ENCODE assay signal across 15 mouse cellular contexts in the genomic region with DNA sequence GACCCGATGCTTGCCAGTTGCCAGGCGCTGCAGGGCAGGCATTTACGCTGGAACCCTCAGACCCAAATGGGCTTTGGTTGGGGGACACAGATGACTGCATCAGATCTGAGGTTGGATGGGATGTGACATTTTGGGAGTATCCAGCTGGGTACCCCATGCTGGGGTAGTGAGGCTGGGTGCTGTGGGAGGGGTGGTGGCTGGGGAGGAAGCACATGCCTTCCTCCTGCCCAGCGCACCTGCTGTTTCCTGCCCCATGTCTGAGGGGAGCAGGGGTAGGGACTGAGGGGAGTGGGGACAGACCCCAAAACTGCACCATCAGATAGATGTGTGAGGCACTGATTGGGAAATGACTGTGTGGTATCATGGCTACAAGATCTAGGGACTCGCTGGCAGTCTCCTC. TPM values are rescaled to one million over a fixed set of nuclear protein-coding genes. Genes with fewer than 3 reads are reported as not detected.
A peak's percentile ranks its signal among the peaks of the same experiment; 100 is the strongest.
DNase-seq lines count a peak whose midpoint lies in the region; ATAC-seq and TF ChIP-seq lines count a peak whose summit lies in the region.
"Had no signal": no experiment of that assay in that cellular context is flagged by ENCODE, and none has a peak within 500 bp of the region (broad histone marks: within the 10 kb centered on the region; RNA-seq: fewer than 3 reads in every experiment).

No protein-coding gene starts in this region.

- H3K36me3 ChIP-seq in embryonic facial prominence, embryonic 12.5 days = peaks cover 16% of the 10 kb centered on the region
- H3K36me3 ChIP-seq in embryonic facial prominence, embryonic 10.5 days (replicated peaks) = peaks cover 17% of the 10 kb centered on the region
- peaks cover 8% of the 10 kb centered on the region; the same call in 1 of the 2 replicates for H3K36me3 ChIP-seq in midbrain, embryonic 10.5 days
- peaks cover 22% of the 10 kb centered on the region for H3K36me3 ChIP-seq in midbrain, postnatal 0 days (ENCODE audit: insufficient read depth, low read length)
- H3K36me3 ChIP-seq in embryonic facial prominence, embryonic 15.5 days = peaks cover 38% of the 10 kb centered on the region
- H3K36me3 ChIP-seq in limb, embryonic 13.5 days = peaks cover 39% of the 10 kb centered on the region

- no peak overlapping the region for H3K9ac ChIP-seq in embryonic facial prominence, embryonic 12.5 days
- no peak overlapping the region for H3K9ac ChIP-seq in midbrain, postnatal 0 days (replicated peaks; ENCODE audit: low read length, poor library complexity, severe bottlenecking)
- H3K9ac ChIP-seq in embryonic facial prominence, embryonic 15.5 days = no peak overlapping the region
- H3K9ac ChIP-seq in limb, embryonic 13.5 days = peak overlapping the region; percentile 55
- H3K9ac ChIP-seq: lung, embryonic 15.5 days had no signal

- H3K4me3 ChIP-seq in embryonic facial prominence, embryonic 12.5 days = no peak overlapping the region
- no peak overlapping the region for H3K4me3 ChIP-seq in embryonic facial prominence, embryonic 10.5 days
- no peak overlapping the region for H3K4me3 ChIP-seq in midbrain, embryonic 10.5 days
- no peak overlapping the region for H3K4me3 ChIP-seq in midbrain, postnatal 0 days (ENCODE audit: low read depth, low read length)
- no peak overlapping the region for H3K4me3 ChIP-seq in embryonic facial prominence, embryonic 15.5 days (replicated peaks)
- no peak overlapping the region for H3K4me3 ChIP-seq in limb, embryonic 13.5 days
- H3K4me3 ChIP-seq in left cerebral cortex, adult 2 months = no peak overlapping the region
- H3K4me3 ChIP-seq: lung, embryonic 15.5 days had no signal

- no peak for TF ChIP-seq CTCF in midbrain, postnatal 0 days (IDR thresholded peaks at IDR 0.05)
- no peak for TF ChIP-seq CTCF in left cerebral cortex, adult 2 months (IDR thresholded peaks at IDR 0.05)

- WGBS in embryonic facial prominence, embryonic 12.5 days = 70% methylated on average over 5 of the region's 5 CpGs
- 59% methylated on average over 5 of the region's 5 CpGs for WGBS in embryonic facial prominence, embryonic 10.5 days
- WGBS in midbrain, embryonic 10.5 days = 61% methylated on average over 5 of the region's 5 CpGs
- 48% methylated on average over 5 of the region's 5 CpGs for WGBS in midbrain, postnatal 0 days
- 68% methylated on average over 5 of the region's 5 CpGs for WGBS in embryonic facial prominence, embryonic 15.5 days
- WGBS in limb, embryonic 13.5 days = 75% methylated on average over 5 of the region's 5 CpGs

- no peak overlapping the region for H3K4me2 ChIP-seq in embryonic facial prominence, embryonic 12.5 days (replicated peaks)
- H3K4me2 ChIP-seq in midbrain, postnatal 0 days (ENCODE audit: low read depth, low read length, poor library complexity, severe bottlenecking) = no peak overlapping the region
- H3K4me2 ChIP-seq in embryonic facial prominence, embryonic 15.5 days (replicated peaks) = no peak overlapping the region
- no peak overlapping the region for H3K4me2 ChIP-seq in limb, embryonic 13.5 days (replicated peaks)
- H3K4me2 ChIP-seq: lung, embryonic 15.5 days had no signal

- no peaks in the 10 kb centered on the region for H3K9me3 ChIP-seq in embryonic facial prominence, embryonic 12.5 days
- H3K9me3 ChIP-seq in embryonic facial prominence, embryonic 10.5 days = no peaks in the 10 kb centered on the region
- H3K9me3 ChIP-seq in midbrain, embryonic 10.5 days (replicated peaks) = no peaks in the 10 kb centered on the region
- H3K9me3 ChIP-seq in midbrain, postnatal 0 days (ENCODE audit: low read length) = no peaks in the 10 kb centered on the region
- no peaks in the 10 kb centered on the region for H3K9me3 ChIP-seq in embryonic facial prominence, embryonic 15.5 days (replicated peaks)
- H3K9me3 ChIP-seq in limb, embryonic 13.5 days = no peaks in the 10 kb centered on the region
- H3K9me3 ChIP-seq: lung, embryonic 15.5 days had no signal

- H3K4me1 ChIP-seq in embryonic facial prominence, embryonic 12.5 days = peaks cover 26% of the 10 kb centered on the region
- peaks cover 54% of the 10 kb centered on the region for H3K4me1 ChIP-seq in embryonic facial prominence, embryonic 10.5 days
- H3K4me1 ChIP-seq in midbrain, embryonic 10.5 days = peaks cover 66% of the 10 kb centered on the region
- no peaks in the 10 kb centered on the region for H3K4me1 ChIP-seq in midbrain, postnatal 0 days (ENCODE audit: insufficient read depth, low read length)
- H3K4me1 ChIP-seq in embryonic facial prominence, embryonic 15.5 days = peaks cover 48% of the 10 kb centered on the region
- peaks cover 43% of the 10 kb centered on the region for H3K4me1 ChIP-seq in limb, embryonic 13.5 days

- no peak for DNase-seq in embryonic facial prominence, embryonic 10.5 days (ENCODE audit: low spot score)
- DNase-seq in midbrain, embryonic 10.5 days (ENCODE audit: low spot score) = no peak
- DNase-seq in midbrain, postnatal 0 days (ENCODE audit: low spot score) = no peak
- DNase-seq in retina, embryonic 14.5 days (ENCODE audit: low spot score) = no peak
- DNase-seq in left cerebral cortex, adult 2 months (ENCODE audit: extremely low spot score in 1 of 2, low spot score in 2 of 2) = no peak
- DNase-seq: adrenal gland, adult 8-10 months; cerebellum, postnatal 36 days; heart, adult 18-20 months; kidney, adult 9 months; liver had no signal

- 0 out of 2 replicates have a peak overlapping the region, but pooled peaks have one; percentile 30 for H3K27ac ChIP-seq in embryonic facial prominence, embryonic 12.5 days
- no peak overlapping the region for H3K27ac ChIP-seq in embryonic facial prominence, embryonic 10.5 days (replicated peaks)
- peak overlapping the region; percentile 52 for H3K27ac ChIP-seq in midbrain, embryonic 10.5 days (replicated peaks)
- H3K27ac ChIP-seq in midbrain, postnatal 0 days (ENCODE audit: low read depth, low read length) = no peak overlapping the region
- H3K27ac ChIP-seq in embryonic facial prominence, embryonic 15.5 days (replicated peaks) = peak overlapping the region; percentile 7; the same call in 1 of the 2 replicates
- no peak overlapping the region; the same call in 1 of the 2 replicates for H3K27ac ChIP-seq in limb, embryonic 13.5 days
- no peak overlapping the region for H3K27ac ChIP-seq in left cerebral cortex, adult 2 months
- H3K27ac ChIP-seq: lung, embryonic 15.5 days had no signal

- peaks cover 2% of the 10 kb centered on the region; the same call in 1 of the 2 replicates for H3K27me3 ChIP-seq in embryonic facial prominence, embryonic 12.5 days
- H3K27me3 ChIP-seq in embryonic facial prominence, embryonic 10.5 days (replicated peaks; ENCODE audit: low read depth, poor library complexity, severe bottlenecking) = peaks cover 55% of the 10 kb centered on the region
- H3K27me3 ChIP-seq in midbrain, embryonic 10.5 days (ENCODE audit: low read depth, poor library complexity, severe bottlenecking) = peaks cover 52% of the 10 kb centered on the region
- no peaks in the 10 kb centered on the region for H3K27me3 ChIP-seq in midbrain, postnatal 0 days (ENCODE audit: insufficient read depth, low read length)
- H3K27me3 ChIP-seq in embryonic facial prominence, embryonic 15.5 days = no peaks in the 10 kb centered on the region
- no peaks in the 10 kb centered on the region for H3K27me3 ChIP-seq in limb, embryonic 13.5 days
- H3K27me3 ChIP-seq: lung, embryonic 15.5 days had no signal

- intact Hi-C loops in left cerebral cortex, adult 2 months (cut with DNase I) = no loop called here

- no peak for ATAC-seq in embryonic facial prominence, embryonic 12.5 days (ENCODE audit: insufficient number of reproducible peaks, insufficient read depth, low FRiP score, low TSS enrichment)
- ATAC-seq in midbrain, postnatal 0 days (ENCODE audit: low FRiP score) = no peak
- ATAC-seq in embryonic facial prominence, embryonic 15.5 days (ENCODE audit: insufficient number of reproducible peaks, low FRiP score, low TSS enrichment, low read depth) = no peak
- no peak for ATAC-seq in limb, embryonic 13.5 days (ENCODE audit: low FRiP score, low read depth)

RNA-seq across cellular contexts. Expression of gene Smim24, which starts 3.9 kb away (rescaled TPM):
- polyA plus RNA-seq in embryonic facial prominence, embryonic 12.5 days (2016; fragmentation: Nextera tagmentation; extraction: Ambion mirVana) = 3.1 and 3.4 TPM in 2 replicates
- 2.0 and 2.8 TPM in 2 replicates for polyA plus RNA-seq in embryonic facial prominence, embryonic 10.5 days (2016; fragmentation: Nextera tagmentation; extraction: Ambion mirVana)
- 1.7 and 2.3 TPM in 2 replicates for polyA plus RNA-seq in midbrain, embryonic 10.5 days (2016; fragmentation: Nextera tagmentation; extraction: Ambion mirVana)
- total RNA-seq in midbrain, postnatal 0 days (2014; rRNA removed) = 1.5 and 1.7 TPM in 2 replicates
- polyA plus RNA-seq in midbrain, postnatal 0 days (2015; fragmentation: Nextera tagmentation; extraction: Ambion mirVana) = 1.1 and 2.0 TPM in 2 replicates
- 5.0 and 8.3 TPM in 2 replicates for polyA plus RNA-seq in embryonic facial prominence, embryonic 15.5 days (2015; fragmentation: Nextera tagmentation; extraction: Ambion mirVana)
- polyA plus RNA-seq in limb, embryonic 13.5 days (2015; fragmentation: Nextera tagmentation; extraction: Ambion mirVana) = 4.2 and 4.7 TPM in 2 replicates
- 1 to 10 TPM; 1.3 to 1.4 TPM for total RNA-seq in left cerebral cortex, adult 2 months (2021)

RNA-seq across cellular contexts. Expression of gene Gm48552, which starts 7.9 kb away (rescaled TPM):
- polyA plus RNA-seq in embryonic facial prominence, embryonic 12.5 days (2016; fragmentation: Nextera tagmentation; extraction: Ambion mirVana) = 2.0 and 3.8 TPM in 2 replicates
- polyA plus RNA-seq in embryonic facial prominence, embryonic 10.5 days (2016; fragmentation: Nextera tagmentation; extraction: Ambion mirVana) = 1.8 and 3.1 TPM in 2 replicates
- polyA plus RNA-seq in midbrain, embryonic 10.5 days (2016; fragmentation: Nextera tagmentation; extraction: Ambion mirVana) = 1.7 and 2.9 TPM in 2 replicates
- 6.6 TPM in 1 of 2 replicates, not detected in the other for total RNA-seq in midbrain, postnatal 0 days (2014; rRNA removed)
- polyA plus RNA-seq in midbrain, postnatal 0 days (2015; fragmentation: Nextera tagmentation; extraction: Ambion mirVana) = 1.6 and 3.9 TPM in 2 replicates
- 1.6 and 2.9 TPM in 2 replicates for polyA plus RNA-seq in embryonic facial prominence, embryonic 15.5 days (2015; fragmentation: Nextera tagmentation; extraction: Ambion mirVana)
- polyA plus RNA-seq in limb, embryonic 13.5 days (2015; fragmentation: Nextera tagmentation; extraction: Ambion mirVana) = 1.7 and 1.9 TPM in 2 replicates
- 1 to 10 TPM; 5.1 to 7.1 TPM for total RNA-seq in left cerebral cortex, adult 2 months (2021)
- total RNA-seq: hematopoietic stem cell, adult 5-6 weeks had no signal

RNA-seq across cellular contexts. Expression of gene Gm48551, which starts 12.5 kb away (rescaled TPM):
- polyA plus RNA-seq in embryonic facial prominence, embryonic 12.5 days (2016; fragmentation: Nextera tagmentation; extraction: Ambion mirVana) = 2.9 and 4.1 TPM in 2 replicates
- 2.7 TPM in 2 replicates for polyA plus RNA-seq in embryonic facial prominence, embryonic 10.5 days (2016; fragmentation: Nextera tagmentation; extraction: Ambion mirVana)
- polyA plus RNA-seq in midbrain, embryonic 10.5 days (2016; fragmentation: Nextera tagmentation; extraction: Ambion mirVana) = 2.9 and 3.4 TPM in 2 replicates
- total RNA-seq in midbrain, postnatal 0 days (2014; rRNA removed) = 0.88 and 2.7 TPM in 2 replicates
- 5.8 and 10.2 TPM in 2 replicates for polyA plus RNA-seq in midbrain, postnatal 0 days (2015; fragmentation: Nextera tagmentation; extraction: Ambion mirVana)
- polyA plus RNA-seq in embryonic facial prominence, embryonic 15.5 days (2015; fragmentation: Nextera tagmentation; extraction: Ambion mirVana) = 3.1 and 3.2 TPM in 2 replicates
- 3.3 and 4.0 TPM in 2 replicates for polyA plus RNA-seq in limb, embryonic 13.5 days (2015; fragmentation: Nextera tagmentation; extraction: Ambion mirVana)
- total RNA-seq in left cerebral cortex, adult 2 months (2021) = 1 to 10 TPM; 2.0 to 3.4 TPM

RNA-seq across cellular contexts. Expression of gene Dohh, which starts 12.5 kb away (rescaled TPM):
- 73.6 and 77.0 TPM in 2 replicates for polyA plus RNA-seq in embryonic facial prominence, embryonic 12.5 days (2016; fragmentation: Nextera tagmentation; extraction: Ambion mirVana)
- 105 and 109 TPM in 2 replicates for polyA plus RNA-seq in embryonic facial prominence, embryonic 10.5 days (2016; fragmentation: Nextera tagmentation; extraction: Ambion mirVana)
- polyA plus RNA-seq in midbrain, embryonic 10.5 days (2016; fragmentation: Nextera tagmentation; extraction: Ambion mirVana) = 93.4 and 98.7 TPM in 2 replicates
- total RNA-seq in midbrain, postnatal 0 days (2014; rRNA removed) = 120 and 132 TPM in 2 replicates
- 95.8 and 115 TPM in 2 replicates for polyA plus RNA-seq in midbrain, postnatal 0 days (2015; fragmentation: Nextera tagmentation; extraction: Ambion mirVana)
- polyA plus RNA-seq in embryonic facial prominence, embryonic 15.5 days (2015; fragmentation: Nextera tagmentation; extraction: Ambion mirVana) = 83.1 and 85.2 TPM in 2 replicates
- polyA plus RNA-seq in limb, embryonic 13.5 days (2015; fragmentation: Nextera tagmentation; extraction: Ambion mirVana) = 72.7 and 79.4 TPM in 2 replicates
- total RNA-seq in left cerebral cortex, adult 2 months (2021) = 10 to 100 TPM; 87.1 to 95.1 TPM

RNA-seq across cellular contexts. Expression of gene Fzr1, which starts 18.4 kb away (rescaled TPM):
- polyA plus RNA-seq in embryonic facial prominence, embryonic 12.5 days (2016; fragmentation: Nextera tagmentation; extraction: Ambion mirVana) = 140 and 143 TPM in 2 replicates
- 134 and 142 TPM in 2 replicates for polyA plus RNA-seq in embryonic facial prominence, embryonic 10.5 days (2016; fragmentation: Nextera tagmentation; extraction: Ambion mirVana)
- polyA plus RNA-seq in midbrain, embryonic 10.5 days (2016; fragmentation: Nextera tagmentation; extraction: Ambion mirVana) = 138 and 146 TPM in 2 replicates
- 92.6 and 98.3 TPM in 2 replicates for total RNA-seq in midbrain, postnatal 0 days (2014; rRNA removed)
- 147 and 149 TPM in 2 replicates for polyA plus RNA-seq in midbrain, postnatal 0 days (2015; fragmentation: Nextera tagmentation; extraction: Ambion mirVana)
- polyA plus RNA-seq in embryonic facial prominence, embryonic 15.5 days (2015; fragmentation: Nextera tagmentation; extraction: Ambion mirVana) = 98.8 and 102 TPM in 2 replicates
- polyA plus RNA-seq in limb, embryonic 13.5 days (2015; fragmentation: Nextera tagmentation; extraction: Ambion mirVana) = 111 and 112 TPM in 2 replicates
- total RNA-seq in left cerebral cortex, adult 2 months (2021) = 10 to 100 TPM; 69.1 to 70.6 TPM

Comparison
In these comparisons a context has a peak if more than half of its experiments do, and no peak if none do; other contexts are left out.
1. H3K27ac ChIP-seq: peak in embryonic facial prominence, embryonic 12.5 days (single experiment), midbrain, embryonic 10.5 days (single experiment) and embryonic facial prominence, embryonic 15.5 days (single experiment); none in embryonic facial prominence, embryonic 10.5 days (single experiment), midbrain, postnatal 0 days (single experiment), limb, embryonic 13.5 days (single experiment) and left cerebral cortex, adult 2 months (single experiment).